Comparison of ENCODE assay signal across 8 mouse cellular contexts in genomic region chr19:8711506-8711905, GRCm38 (mm10). TPM values are rescaled to one million over a fixed set of nuclear protein-coding genes. Genes with fewer than 3 reads are reported as not detected.
DNase-seq lines count a peak whose midpoint lies in the region; ATAC-seq and TF ChIP-seq lines count a peak whose summit lies in the region.

No protein-coding gene starts in this region.

- peaks cover 71% of the 10 kb centered on the region for H3K36me3 ChIP-seq in erythroblast, embryonic 14.5 days (ENCODE audit: control insufficient read depth)
- peaks cover 62% of the 10 kb centered on the region for H3K36me3 ChIP-seq in C2C12 (ENCODE audit: control insufficient read depth, insufficient read depth)
- peaks cover 38% of the 10 kb centered on the region for H3K36me3 ChIP-seq in heart, embryonic 16.5 days (ENCODE audit: control insufficient read depth, insufficient read depth)
- peaks cover 63% of the 10 kb centered on the region for H3K36me3 ChIP-seq in liver, embryonic 15.5 days (replicated peaks)

- peak overlapping the region; percentile 97; the same call in 1 of the 2 replicates for H3K27ac ChIP-seq in heart, embryonic 16.5 days (ENCODE audit: low read length)
- peak overlapping the region; percentile 97; the same call in 1 of the 2 replicates for H3K27ac ChIP-seq in liver, embryonic 15.5 days (replicated peaks)

- peak overlapping the region; percentile 78 for H3ac ChIP-seq in C2C12 (ENCODE audit: control insufficient read depth, insufficient read length, low read depth)

- no peak for DNase-seq in T-cell, adult 2 months (ENCODE audit: low spot score)
- DNase-seq in adrenal gland, postnatal 14 days: no peak
- DNase-seq in urinary bladder, postnatal 14 days (ENCODE audit: low spot score): no peak

- TF ChIP-seq CTCF in C2C12 (IDR thresholded peaks at IDR 0.05; ENCODE audit: control insufficient read depth, insufficient read depth, insufficient read length): no peak

- H3K79me2 ChIP-seq in C2C12 (ENCODE audit: control insufficient read depth, insufficient read depth): peaks cover 79% of the 10 kb centered on the region

- peak overlapping the region; percentile 94; the same call in 1 of the 2 replicates for H3K9ac ChIP-seq in heart, embryonic 16.5 days (ENCODE audit: low read length)
- H3K9ac ChIP-seq in liver, embryonic 15.5 days: peak overlapping the region; percentile 93

- no peaks in the 10 kb centered on the region for H3K9me3 ChIP-seq in erythroblast, embryonic 14.5 days (ENCODE audit: control insufficient read depth, low read length)
- H3K9me3 ChIP-seq in heart, embryonic 16.5 days (replicated peaks; ENCODE audit: control insufficient read depth, low read length): no peaks in the 10 kb centered on the region
- no peaks in the 10 kb centered on the region for H3K9me3 ChIP-seq in liver, embryonic 15.5 days (replicated peaks)

- 63% methylated on average over 4 of the region's 4 CpGs for WGBS in heart, embryonic 16.5 days
- 66% methylated on average over 4 of the region's 4 CpGs for WGBS in liver, embryonic 15.5 days (ENCODE audit: insufficient replicate concordance)

- no peaks in the 10 kb centered on the region for H3K27me3 ChIP-seq in erythroblast, embryonic 14.5 days (ENCODE audit: control insufficient read depth)
- no peaks in the 10 kb centered on the region for H3K27me3 ChIP-seq in C2C12 (ENCODE audit: control insufficient read depth, insufficient read depth, insufficient read length)
- no peaks in the 10 kb centered on the region for H3K27me3 ChIP-seq in heart, embryonic 16.5 days (ENCODE audit: control insufficient read depth, insufficient read depth, low read length)
- H3K27me3 ChIP-seq in liver, embryonic 15.5 days: no peaks in the 10 kb centered on the region

- peaks cover 82% of the 10 kb centered on the region for H3K4me1 ChIP-seq in erythroblast, embryonic 14.5 days (ENCODE audit: control insufficient read depth)
- peaks cover 29% of the 10 kb centered on the region for H3K4me1 ChIP-seq in heart, embryonic 16.5 days (ENCODE audit: control insufficient read depth, insufficient read depth, low read length)
- peaks cover 88% of the 10 kb centered on the region for H3K4me1 ChIP-seq in liver, embryonic 15.5 days (replicated peaks)

- H3K4me2 ChIP-seq in heart, embryonic 16.5 days (ENCODE audit: low read depth, low read length): peak overlapping the region; percentile 65
- peak overlapping the region; percentile 76 for H3K4me2 ChIP-seq in liver, embryonic 15.5 days

- H3K4me3 ChIP-seq in erythroblast, embryonic 14.5 days (replicated peaks): peak overlapping the region; percentile 91
- H3K4me3 ChIP-seq in C2C12 (ENCODE audit: insufficient read depth, poor library complexity, severe bottlenecking): peak overlapping the region; percentile 62
- H3K4me3 ChIP-seq in heart, embryonic 16.5 days (ENCODE audit: low read length): peak overlapping the region; percentile 93
- peak overlapping the region; percentile 91 for H3K4me3 ChIP-seq in liver, embryonic 15.5 days (replicated peaks)

- peaks cover 44% of the 10 kb centered on the region for H3K79me3 ChIP-seq in C2C12 (ENCODE audit: low read depth)

- no peak for ATAC-seq in erythroblast, adult 5-6 weeks (replicated peaks; ENCODE audit: low FRiP score, poor library complexity, severe bottlenecking)
- no peak for ATAC-seq in heart, embryonic 16.5 days (replicated peaks; ENCODE audit: extremely low read depth, insufficient read depth, low FRiP score)
- ATAC-seq in liver, embryonic 15.5 days (ENCODE audit: insufficient read depth): no peak

TF ChIP-seq in C2C12, 6 proteins besides CTCF, POLR2A, EP300 and RAD21:
- TF ChIP-seq MYOG (IDR thresholded peaks at IDR 0.05; ENCODE audit: control insufficient read depth, extremely low read depth, insufficient read length) (no peak), MAX (IDR thresholded peaks at IDR 0.05) (no peak), FOSL1 (IDR thresholded peaks at IDR 0.05; ENCODE audit: insufficient read depth, low read length, poor library complexity, severe bottlenecking) (no peak), CEBPB (IDR thresholded peaks at IDR 0.05; ENCODE audit: low read depth) (no peak), MYOD1 (IDR thresholded peaks at IDR 0.05; ENCODE audit: control insufficient read depth, insufficient read length, low read depth) (no peak), USF1 (IDR thresholded peaks at IDR 0.05; ENCODE audit: low read depth) (no peak)
TF ChIP-seq in C2C12: peak in this region for 0.

RNA-seq across cellular contexts. Expression of gene Slc3a2, which starts 11.7 kb away (rescaled TPM):
- 33.5 and 37.4 TPM in 2 replicates for polyA plus RNA-seq in erythroblast, embryonic 14.5 days (2012)
- 150 and 218 TPM in 2 replicates for total RNA-seq in erythroblast, adult 5-6 weeks (2015; ENCODE audit: low replicate concordance)
- 337 and 409 TPM in 2 replicates for total RNA-seq in erythroblast, adult 5-6 weeks (2017; ENCODE audit: low replicate concordance)
- polyA plus RNA-seq in C2C12 (2012; fragmentation: generic; extraction: Trizol): 207 TPM
- 66.4 and 68.8 TPM in 2 replicates for polyA plus RNA-seq in heart, embryonic 16.5 days (2015; fragmentation: Nextera tagmentation; extraction: Ambion mirVana)
- 124 and 132 TPM in 2 replicates for polyA plus RNA-seq in liver, embryonic 15.5 days (2015; fragmentation: Nextera tagmentation; extraction: Ambion mirVana)
- total RNA-seq in adrenal gland, postnatal 14 days (2021): 178 and 199 TPM in 2 replicates

RNA-seq across cellular contexts. Expression of gene Wdr74, which starts 24.1 kb away (rescaled TPM):
- 1.7 and 2.5 TPM in 2 replicates for polyA plus RNA-seq in erythroblast, embryonic 14.5 days (2012)
- 7.9 and 61.9 TPM in 2 replicates for total RNA-seq in erythroblast, adult 5-6 weeks (2015; ENCODE audit: low replicate concordance)
- total RNA-seq in erythroblast, adult 5-6 weeks (2017; ENCODE audit: low replicate concordance): 15.3 and 18.3 TPM in 2 replicates
- polyA plus RNA-seq in C2C12 (2012; fragmentation: generic; extraction: Trizol): 116 TPM
- 53.5 and 54.9 TPM in 2 replicates for polyA plus RNA-seq in heart, embryonic 16.5 days (2015; fragmentation: Nextera tagmentation; extraction: Ambion mirVana)
- 48.8 and 53.0 TPM in 2 replicates for polyA plus RNA-seq in liver, embryonic 15.5 days (2015; fragmentation: Nextera tagmentation; extraction: Ambion mirVana)
- total RNA-seq in adrenal gland, postnatal 14 days (2021): 50.8 and 68.2 TPM in 2 replicates

RNA-seq across cellular contexts. Expression of gene 1700092M07Rik, which starts 29.0 kb away (rescaled TPM):
- not detected in 2 replicates for polyA plus RNA-seq in erythroblast, embryonic 14.5 days (2012)
- total RNA-seq in erythroblast, adult 5-6 weeks (2015; ENCODE audit: low replicate concordance): not detected in 2 replicates
- total RNA-seq in erythroblast, adult 5-6 weeks (2017; ENCODE audit: low replicate concordance): not detected in 2 replicates
- 1.7 TPM for polyA plus RNA-seq in C2C12 (2012; fragmentation: generic; extraction: Trizol)
- polyA plus RNA-seq in heart, embryonic 16.5 days (2015; fragmentation: Nextera tagmentation; extraction: Ambion mirVana): 0.63 and 0.74 TPM in 2 replicates
- 0.43 and 0.62 TPM in 2 replicates for polyA plus RNA-seq in liver, embryonic 15.5 days (2015; fragmentation: Nextera tagmentation; extraction: Ambion mirVana)
- 2.3 and 2.4 TPM in 2 replicates for total RNA-seq in adrenal gland, postnatal 14 days (2021)

RNA-seq across cellular contexts. Expression of gene Stx5a, which starts 29.7 kb away (rescaled TPM):
- polyA plus RNA-seq in erythroblast, embryonic 14.5 days (2012): 3.3 and 3.6 TPM in 2 replicates
- total RNA-seq in erythroblast, adult 5-6 weeks (2015; ENCODE audit: low replicate concordance): 105 and 119 TPM in 2 replicates
- 161 and 226 TPM in 2 replicates for total RNA-seq in erythroblast, adult 5-6 weeks (2017; ENCODE audit: low replicate concordance)
- 32.9 TPM for polyA plus RNA-seq in C2C12 (2012; fragmentation: generic; extraction: Trizol)
- polyA plus RNA-seq in heart, embryonic 16.5 days (2015; fragmentation: Nextera tagmentation; extraction: Ambion mirVana): 91.5 and 91.7 TPM in 2 replicates
- 53.5 and 53.8 TPM in 2 replicates for polyA plus RNA-seq in liver, embryonic 15.5 days (2015; fragmentation: Nextera tagmentation; extraction: Ambion mirVana)
- total RNA-seq in adrenal gland, postnatal 14 days (2021): 77.9 and 90.8 TPM in 2 replicates

RNA-seq across cellular contexts. Expression of gene Nxf1, which starts 45.4 kb away (rescaled TPM):
- 2.9 and 3.0 TPM in 2 replicates for polyA plus RNA-seq in erythroblast, embryonic 14.5 days (2012)
- 135 and 146 TPM in 2 replicates for total RNA-seq in erythroblast, adult 5-6 weeks (2015; ENCODE audit: low replicate concordance)
- total RNA-seq in erythroblast, adult 5-6 weeks (2017; ENCODE audit: low replicate concordance): 35.0 and 81.7 TPM in 2 replicates
- polyA plus RNA-seq in C2C12 (2012; fragmentation: generic; extraction: Trizol): 78.5 TPM
- polyA plus RNA-seq in heart, embryonic 16.5 days (2015; fragmentation: Nextera tagmentation; extraction: Ambion mirVana): 134 and 145 TPM in 2 replicates
- 81.2 and 91.6 TPM in 2 replicates for polyA plus RNA-seq in liver, embryonic 15.5 days (2015; fragmentation: Nextera tagmentation; extraction: Ambion mirVana)
- total RNA-seq in adrenal gland, postnatal 14 days (2021): 110 and 120 TPM in 2 replicates

Comparison
In these comparisons a context has a peak if more than half of its experiments do, and no peak if none do; other contexts are left out.
1. RNA of gene Wdr74, which starts 24.1 kb away (polyA plus RNA-seq): 116 TPM in C2C12 (single experiment), 53.5 to 54.9 TPM in heart, embryonic 16.5 days and 48.8 to 53.0 TPM in liver, embryonic 15.5 days; 1.7 to 2.5 TPM in erythroblast, embryonic 14.5 days; every median in the first group is over 10 times any median in the second.
2. Peak in every context shown above with its lines, with median percentiles within 50 percentile points of each other: H3K4me3 ChIP-seq.